Mouse (Mus musculus) urinary bladder, postnatal 25 days (tissue): ENCODE results near the gene Cdkl4.

Experiments used
- DNase-seq: peaks from one replicate; pipeline ENCODE4 v3.0.0; 2022; ENCODE audit warnings: low spot score

Cdkl4 gene

DNA sequence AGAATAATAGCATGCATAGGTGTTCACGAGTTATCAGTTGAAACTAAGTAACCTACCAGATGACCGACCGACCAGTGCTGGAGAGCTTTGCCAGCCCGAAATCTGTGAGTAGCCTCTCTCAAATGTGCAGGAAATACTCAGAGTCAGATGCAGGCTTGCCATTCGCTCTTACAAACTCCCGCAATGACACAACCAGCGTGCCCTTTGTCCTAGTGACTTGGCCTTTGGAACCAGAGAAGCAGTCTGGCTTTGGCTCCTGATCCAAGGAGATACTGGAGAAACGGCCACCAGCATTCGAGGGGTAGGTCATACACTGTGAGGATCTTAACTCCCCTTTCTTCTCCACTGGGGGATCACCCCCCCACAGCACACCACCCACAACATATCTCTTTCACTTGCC is 61.7 kb downstream of the Cdkl4 start:
- no peak for DNase-seq

- no peak for DNase-seq
These were observed 62.1 kb downstream of the Cdkl4 start for GRCm38 (mm10) chr17:80515513-80515912.

- no peak for DNase-seq
These were observed 63.8 kb downstream of the Cdkl4 start for GRCm38 (mm10) chr17:80513766-80514165.

- no peak for DNase-seq
These were observed 67.2 kb downstream of the Cdkl4 start for GRCm38 (mm10) chr17:80510459-80510855.

DNA sequence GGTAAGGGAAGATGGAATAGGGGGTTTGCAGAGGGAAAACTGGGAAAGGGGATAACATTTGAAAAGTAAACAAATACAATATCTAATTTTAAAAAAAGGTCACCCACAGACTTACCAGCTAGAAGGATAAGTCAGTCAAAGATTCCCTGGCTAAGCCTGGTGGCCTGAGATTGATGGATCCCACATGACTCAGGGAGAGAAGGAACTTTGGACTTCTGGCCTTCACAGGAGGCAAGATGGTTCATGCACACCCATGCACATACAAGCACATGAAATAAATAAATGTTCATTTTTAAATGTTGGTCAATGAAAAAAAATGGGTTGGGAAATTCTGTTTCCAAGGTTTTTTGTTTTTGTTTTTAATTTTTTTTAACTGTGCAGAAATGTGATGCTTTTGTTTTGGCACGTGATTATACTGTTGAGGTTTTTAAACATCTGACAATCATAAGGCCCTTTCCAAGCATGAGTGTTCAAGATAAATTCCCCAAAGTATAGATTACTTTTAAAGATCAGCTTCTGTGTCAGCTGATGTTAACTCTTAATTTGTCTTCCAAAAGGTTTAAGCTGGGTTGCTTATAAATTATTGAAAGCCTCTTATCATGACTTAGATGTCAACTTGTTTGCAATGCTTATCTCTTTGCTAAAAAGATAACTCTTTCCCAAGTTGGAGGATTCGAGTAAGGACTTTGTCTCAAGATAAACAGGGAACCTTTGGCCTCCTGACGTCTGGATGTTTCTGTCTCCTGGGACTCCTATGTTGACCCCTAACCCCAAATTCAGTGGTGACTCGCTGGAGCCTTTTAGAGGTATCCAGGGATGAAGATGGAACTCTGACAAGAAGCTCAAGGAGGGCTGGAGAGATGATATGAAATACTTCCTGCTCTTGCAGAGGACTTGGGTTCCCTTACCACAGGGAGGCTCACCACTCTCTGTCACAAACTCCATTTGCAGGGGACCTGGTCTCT is 67.8 kb downstream of the Cdkl4 start:
- no peak for DNase-seq

DNA sequence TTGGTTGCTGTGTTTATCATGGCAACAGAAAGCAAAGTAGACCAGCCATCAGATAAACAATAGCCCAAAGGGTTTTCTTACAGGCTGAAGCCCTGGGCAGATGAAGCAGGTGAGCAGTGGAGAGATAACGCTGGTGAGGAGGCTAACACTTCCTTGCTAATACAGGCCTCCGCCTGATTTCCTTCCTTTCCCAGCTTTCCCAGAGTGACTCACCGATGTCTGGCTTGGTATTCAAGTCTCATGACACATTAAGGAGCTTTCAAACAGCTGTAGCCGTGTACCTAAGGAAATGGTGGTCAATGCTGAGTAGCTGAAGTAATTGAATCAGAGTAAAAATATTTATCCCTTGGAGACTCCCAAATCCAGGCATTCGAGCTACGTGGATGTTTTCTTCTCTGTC is 71.8 kb downstream of the Cdkl4 start:
- no peak for DNase-seq

DNA sequence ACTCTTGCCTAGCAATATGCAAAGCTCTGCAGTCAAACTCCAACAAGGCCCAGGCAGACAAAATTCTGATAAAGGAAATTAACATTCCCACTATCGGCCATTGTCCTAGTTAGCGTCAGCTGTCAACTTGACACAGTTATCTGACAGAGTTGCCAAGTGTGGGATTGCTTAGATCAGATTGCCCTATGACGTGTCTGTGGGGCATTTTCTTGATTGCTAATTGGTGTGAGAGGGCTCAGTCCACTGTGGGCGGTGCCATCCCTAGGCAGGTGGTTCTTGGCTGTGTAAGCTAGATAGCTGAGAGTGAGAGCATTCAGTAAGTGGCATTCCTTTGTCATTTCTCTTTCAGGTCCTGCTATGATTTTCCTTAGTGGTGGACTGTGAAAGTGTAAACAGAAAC is 72.3 kb downstream of the Cdkl4 start:
- no peak for DNase-seq

DNA sequence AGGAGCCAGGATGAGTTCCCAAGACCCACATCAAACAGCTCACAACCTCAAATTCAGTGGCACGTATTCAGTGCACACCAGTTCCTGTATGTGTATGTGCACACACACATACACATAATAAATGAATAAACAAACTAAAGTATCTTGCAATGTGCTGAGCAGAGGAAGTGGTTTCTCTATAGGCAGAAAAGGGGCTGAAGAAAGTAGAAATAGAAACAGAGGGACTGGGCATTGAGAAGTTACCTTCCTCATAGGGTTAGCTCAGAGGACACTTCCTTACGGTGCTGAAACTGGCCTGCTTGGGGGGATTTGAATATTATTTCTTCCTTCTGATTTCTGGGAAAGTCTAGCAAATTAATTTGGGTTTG is 75.8 kb downstream of the Cdkl4 start:
- no peak for DNase-seq

- DNase-seq, result no peak
These were observed 76.4 kb downstream of the Cdkl4 start for GRCm38 (mm10) chr17:80501037-80501804.

- DNase-seq, result no peak
These were observed 77.6 kb downstream of the Cdkl4 start for GRCm38 (mm10) chr17:80500025-80500424.

DNA sequence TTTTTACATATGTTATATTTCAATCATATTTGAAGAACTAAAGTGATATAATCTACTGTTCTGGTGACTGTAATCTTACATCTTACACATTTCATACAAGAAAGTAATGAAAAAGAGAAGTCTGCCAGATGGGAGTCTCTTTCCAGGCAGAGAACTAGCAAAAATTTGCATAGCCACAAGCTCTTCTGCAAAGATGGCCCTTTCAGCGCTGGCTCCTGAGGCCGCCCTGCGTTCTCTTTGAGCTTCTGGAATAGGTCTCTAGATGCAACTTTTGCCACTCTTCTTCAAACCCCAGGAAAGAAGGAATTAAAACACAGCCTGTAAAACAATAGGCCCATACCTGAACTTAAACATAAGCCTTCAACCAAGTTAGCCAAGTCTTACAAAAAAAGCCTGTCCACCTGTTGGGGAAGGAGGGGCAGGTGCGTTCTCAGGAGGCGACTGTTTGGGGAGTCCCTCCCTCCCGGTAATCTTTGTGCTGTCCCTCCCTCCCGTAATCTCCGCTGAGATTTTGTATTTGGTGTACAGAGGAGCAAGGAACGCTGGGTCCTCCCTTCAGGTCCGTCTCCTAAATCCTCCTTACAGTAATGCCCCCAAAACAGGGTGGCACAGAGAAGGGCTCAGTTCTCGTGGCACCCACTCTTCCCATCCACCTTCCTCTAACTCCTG is 78.9 kb downstream of the Cdkl4 start:
- no peak for DNase-seq

DNA sequence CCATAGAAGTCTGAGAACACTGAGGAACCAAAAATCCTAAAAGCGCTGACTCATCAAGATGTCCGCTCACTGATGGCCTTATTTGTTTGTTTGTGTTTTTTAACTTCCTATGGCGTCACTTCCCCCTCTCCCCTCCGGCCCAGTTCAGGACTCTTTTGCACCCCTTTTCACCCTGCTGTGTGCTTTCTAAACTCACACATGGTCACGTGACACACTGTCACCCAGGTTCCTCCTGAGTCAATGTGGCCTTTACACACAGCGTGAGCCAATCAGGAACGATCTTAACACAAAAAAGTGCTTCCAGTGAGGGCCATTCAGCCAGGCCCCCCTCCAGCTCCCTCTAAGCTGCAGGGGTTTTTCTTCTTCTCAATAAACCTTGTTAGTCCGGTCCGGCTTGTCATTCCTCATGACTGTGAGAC is 80.4 kb downstream of the Cdkl4 start:
- no peak for DNase-seq

- DNase-seq, result no peak
These were observed 80.9 kb downstream of the Cdkl4 start for GRCm38 (mm10) chr17:80496607-80497170.

GRCm38 (mm10) chr17:80496185-80496584 is 81.4 kb downstream of the Cdkl4 start:
- DNase-seq, result no peak

GRCm38 (mm10) chr17:80493891-80494290 is 83.7 kb downstream of the Cdkl4 start:
- DNase-seq, result no peak

DNA sequence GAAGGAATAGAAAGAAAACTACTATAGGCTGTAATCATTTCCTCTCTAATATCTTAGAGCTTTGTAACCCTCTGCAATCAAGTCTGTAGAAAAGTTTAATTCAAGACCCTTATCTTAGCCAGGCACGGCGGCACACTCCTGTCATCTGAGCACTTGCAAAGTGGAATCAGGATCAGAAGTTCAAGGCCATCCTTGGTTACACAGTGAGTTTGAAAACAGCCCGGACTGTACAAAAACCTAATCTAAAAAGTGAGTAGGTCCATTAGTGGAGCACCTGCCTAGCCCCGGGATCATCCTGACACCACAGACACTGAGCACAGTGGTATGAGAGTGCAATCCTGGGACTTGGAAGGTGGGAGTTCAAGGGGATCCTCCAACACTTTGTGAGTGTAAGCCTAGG is 84.8 kb downstream of the Cdkl4 start:
- DNase-seq, result no peak

GRCm38 (mm10) chr17:80492274-80492673 is 85.3 kb downstream of the Cdkl4 start:
- no peak for DNase-seq

DNA sequence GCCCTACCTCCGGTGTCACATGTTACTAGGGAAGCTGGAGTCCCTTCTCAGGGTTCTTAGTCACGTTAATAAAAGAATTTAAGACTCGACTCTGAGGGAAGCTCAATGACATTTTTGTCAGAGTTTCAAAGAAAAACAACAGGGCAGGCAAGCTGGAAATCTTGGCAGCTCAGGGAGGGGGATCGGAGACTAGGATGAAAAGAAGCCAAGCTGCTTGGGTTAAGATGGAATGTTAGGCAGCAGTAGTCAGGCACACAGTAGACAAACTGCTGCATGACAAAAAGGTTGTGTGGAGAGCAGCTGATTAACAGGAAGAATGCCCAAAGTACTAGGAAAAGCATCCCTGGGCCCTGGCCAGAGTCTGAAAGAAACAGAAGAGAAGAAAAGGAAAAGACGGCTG is 87.4 kb downstream of the Cdkl4 start:
- DNase-seq, result no peak

DNA sequence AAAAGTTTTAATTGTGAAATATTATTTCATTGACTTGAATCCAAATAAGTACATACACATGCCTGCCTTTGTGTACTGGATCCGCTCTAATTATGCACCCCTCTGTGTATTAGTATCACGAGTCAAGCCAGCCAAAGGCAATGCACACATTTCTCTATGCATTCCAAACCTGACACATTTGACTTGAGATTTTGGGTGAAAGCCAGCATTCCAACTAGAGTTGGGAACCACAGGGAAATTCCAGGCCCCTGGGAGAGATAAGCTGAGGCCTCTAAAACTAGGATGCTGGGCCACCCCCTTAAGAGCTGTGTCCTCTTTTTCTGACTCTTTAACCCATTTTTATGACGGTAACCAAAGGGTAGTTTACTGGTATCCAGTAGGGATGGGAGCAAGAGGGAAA is 88.7 kb downstream of the Cdkl4 start:
- no peak for DNase-seq

DNA sequence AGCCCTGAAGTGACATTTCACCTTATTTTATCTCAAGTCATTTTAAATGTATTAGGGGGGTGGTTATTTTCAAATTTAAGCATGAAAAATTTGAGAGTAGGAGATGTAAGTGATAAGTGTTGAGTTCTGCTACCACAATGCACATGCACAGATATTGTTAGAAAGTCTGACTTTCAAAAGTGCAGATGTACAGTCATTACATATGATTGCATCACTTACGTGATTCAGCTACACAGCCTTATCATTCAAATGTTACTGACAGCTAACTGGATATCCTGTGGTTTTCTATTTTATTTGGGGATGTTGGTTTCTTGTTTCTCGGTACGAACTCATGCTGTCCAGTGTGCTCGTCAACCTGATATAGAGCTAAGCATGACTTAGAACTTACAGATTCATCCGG is 92.5 kb downstream of the Cdkl4 start:
- no peak for DNase-seq

DNA sequence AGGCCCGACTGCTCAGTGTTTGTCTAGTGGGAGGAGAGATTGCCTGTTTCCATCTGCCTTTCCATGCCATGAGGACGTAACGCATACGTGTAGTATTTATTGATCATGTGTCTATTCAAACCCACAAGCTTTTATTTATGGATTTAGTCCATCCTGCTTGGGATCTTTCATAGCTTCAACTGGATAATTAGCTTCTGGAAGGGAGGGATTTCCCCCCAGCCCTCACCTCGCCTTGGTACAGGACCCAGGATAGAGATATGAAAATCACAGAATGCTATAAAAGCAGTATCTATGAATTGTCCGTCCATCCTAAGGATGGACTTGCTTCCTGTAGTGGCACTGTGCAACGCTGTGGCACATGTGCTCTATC is 96.8 kb downstream of the Cdkl4 start:
- DNase-seq, result no peak
